Mouse (Mus musculus) lung, postnatal 25 days (tissue): Measurements from ENCODE around the gene Ifna5.
A peak's percentile ranks its signal among the peaks of the same experiment; 100 is the strongest.
"Not testable (repeated sequence)": the region's sequence is repeated elsewhere in the genome, so short reads cannot be mapped to it uniquely, and the experiment has no call there.

Source experiments
- DNase-seq: peaks from one replicate; pipeline ENCODE4 v3.0.0; 2022; ENCODE audit warnings: low spot score

The Ifna5 gene

DNA sequence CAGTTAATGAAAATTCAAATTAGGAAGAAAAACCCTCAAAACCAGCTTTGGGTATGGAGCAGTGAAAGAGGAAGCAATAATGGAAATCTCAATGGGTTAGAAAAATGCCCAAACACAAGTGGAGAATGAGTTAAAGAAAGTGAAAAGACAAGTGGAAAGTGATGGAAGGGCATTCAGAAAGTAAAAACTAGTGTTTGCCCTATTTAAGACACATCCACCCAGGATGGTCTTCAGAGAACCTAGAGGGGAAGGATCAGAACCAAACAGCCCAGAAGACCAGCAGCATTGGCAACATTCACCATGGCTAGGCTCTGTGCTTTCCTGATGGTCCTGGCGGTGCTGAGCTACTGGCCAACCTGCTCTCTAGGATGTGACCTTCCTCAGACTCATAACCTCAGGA, at the start of gene Ifna5:
Ifna5 (plus strand) TSS at position 301 of the 400 bp plus-strand sequence.
- not testable (repeated sequence) for DNase-seq

DNA sequence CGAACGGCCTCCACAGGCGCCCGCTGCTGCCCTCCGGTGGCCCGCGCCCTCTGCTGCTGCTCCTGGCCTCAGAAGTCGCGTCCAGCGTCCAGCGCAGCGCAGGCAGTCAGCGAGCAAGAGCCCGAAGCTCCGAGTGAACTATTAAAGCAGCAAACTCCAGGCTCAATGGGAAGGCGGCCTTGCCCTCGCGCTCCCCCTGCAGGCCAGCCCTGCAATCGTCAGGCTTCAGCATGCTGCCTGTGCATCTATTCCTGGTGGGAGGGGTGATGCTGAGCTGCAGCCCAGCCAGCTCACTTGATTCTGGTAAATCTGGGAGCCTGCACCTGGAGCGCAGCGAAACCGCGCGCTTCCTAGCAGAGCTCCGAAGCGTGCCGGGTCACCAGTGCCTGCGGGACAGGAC, 46.9 kb upstream of the Ifna5 start, which contains the start of gene Gm13277:
Gm13277 (plus strand) TSS at position 231 of the 400 bp plus-strand sequence.
- peak; percentile 77 for DNase-seq

DNA sequence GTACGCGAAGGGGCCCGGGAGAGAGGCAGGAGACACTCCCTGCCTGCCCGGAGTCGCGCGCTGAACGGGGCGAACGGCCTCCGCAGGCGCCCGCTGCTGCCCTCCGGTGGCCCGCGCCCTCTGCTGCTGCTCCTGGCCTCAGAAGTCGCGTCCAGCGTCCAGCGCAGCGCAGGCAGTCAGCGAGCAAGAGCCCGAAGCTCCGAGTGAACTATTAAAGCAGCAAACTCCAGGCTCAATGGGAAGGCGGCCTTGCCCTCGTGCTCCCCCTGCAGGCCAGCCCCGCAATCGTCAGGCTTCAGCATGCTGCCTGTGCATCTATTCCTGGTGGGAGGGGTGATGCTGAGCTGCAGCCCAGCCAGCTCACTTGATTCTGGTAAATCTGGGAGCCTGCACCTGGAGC, 44.1 kb upstream of the Ifna5 start, which contains the start of gene Gm13278:
Gm13278 (plus strand) TSS at position 301 of the 400 bp plus-strand sequence.
- not testable (repeated sequence) for DNase-seq

DNA sequence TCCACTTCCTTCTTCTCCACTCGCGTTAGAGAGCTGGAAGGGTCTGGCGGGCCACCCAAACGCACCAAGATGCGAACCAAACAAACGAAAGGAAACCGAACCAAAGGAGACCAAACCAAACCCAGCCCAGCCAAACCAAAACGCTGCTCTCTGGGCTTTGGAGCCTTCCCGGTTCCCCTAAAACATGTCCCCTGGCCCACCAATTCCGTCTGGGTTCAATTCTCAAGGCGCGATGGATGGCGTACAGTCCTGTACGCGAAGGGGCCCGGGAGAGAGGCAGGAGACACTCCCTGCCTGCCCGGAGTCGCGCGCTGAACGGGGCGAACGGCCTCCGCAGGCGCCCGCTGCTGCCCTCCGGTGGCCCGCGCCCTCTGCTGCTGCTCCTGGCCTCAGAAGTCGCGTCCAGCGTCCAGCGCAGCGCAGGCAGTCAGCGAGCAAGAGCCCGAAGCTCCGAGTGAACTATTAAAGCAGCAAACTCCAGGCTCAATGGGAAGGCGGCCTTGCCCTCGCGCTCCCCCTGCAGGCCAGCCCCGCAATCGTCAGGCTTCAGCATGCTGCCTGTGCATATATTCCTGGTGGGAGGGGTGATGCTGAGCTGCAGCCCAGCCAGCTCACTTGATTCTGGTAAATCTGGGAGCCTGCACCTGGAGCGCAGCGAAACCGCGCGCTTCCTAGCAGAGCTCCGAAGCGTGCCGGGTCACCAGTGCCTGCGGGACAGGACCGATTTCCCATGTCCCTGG, 41.2 kb upstream of the Ifna5 start, which contains the start of gene Gm13275:
Gm13275 (plus strand) TSS at position 552 of the 740 bp plus-strand sequence.
- DNase-seq, result peak; percentile 38

DNA sequence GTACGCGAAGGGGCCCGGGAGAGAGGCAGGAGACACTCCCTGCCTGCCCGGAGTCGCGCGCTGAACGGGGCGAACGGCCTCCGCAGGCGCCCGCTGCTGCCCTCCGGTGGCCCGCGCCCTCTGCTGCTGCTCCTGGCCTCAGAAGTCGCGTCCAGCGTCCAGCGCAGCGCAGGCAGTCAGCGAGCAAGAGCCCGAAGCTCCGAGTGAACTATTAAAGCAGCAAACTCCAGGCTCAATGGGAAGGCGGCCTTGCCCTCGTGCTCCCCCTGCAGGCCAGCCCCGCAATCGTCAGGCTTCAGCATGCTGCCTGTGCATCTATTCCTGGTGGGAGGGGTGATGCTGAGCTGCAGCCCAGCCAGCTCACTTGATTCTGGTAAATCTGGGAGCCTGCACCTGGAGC, 38.2 kb upstream of the Ifna5 start, which contains the start of gene Gm13279:
Gm13279 (plus strand) TSS at position 301 of the 400 bp plus-strand sequence.
- DNase-seq, result not testable (repeated sequence)

DNA sequence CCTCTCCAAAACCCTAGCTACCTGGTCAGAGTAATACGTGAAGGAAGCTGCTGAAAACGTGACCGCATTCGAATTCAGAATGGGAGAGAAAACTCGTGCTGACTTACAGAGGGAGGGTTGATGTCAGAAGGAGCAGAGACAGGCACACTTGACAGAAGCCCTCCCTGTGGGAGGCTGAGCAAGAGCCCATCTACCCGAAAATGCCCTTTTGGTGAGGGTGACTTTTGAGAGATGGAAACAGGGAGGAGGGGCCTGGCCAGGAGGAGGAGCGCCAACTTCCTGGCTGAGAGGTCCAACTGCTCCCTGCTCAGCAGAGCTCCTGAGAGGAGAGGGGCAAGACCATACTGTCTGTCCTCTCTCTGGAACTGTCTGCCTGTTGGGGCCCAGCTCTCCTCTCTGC, 36.0 kb upstream of the Ifna5 start, which contains the start of gene Gm13285:
Gm13285 (plus strand) TSS at position 301 of the 400 bp plus-strand sequence.
- not testable (repeated sequence) for DNase-seq

DNA sequence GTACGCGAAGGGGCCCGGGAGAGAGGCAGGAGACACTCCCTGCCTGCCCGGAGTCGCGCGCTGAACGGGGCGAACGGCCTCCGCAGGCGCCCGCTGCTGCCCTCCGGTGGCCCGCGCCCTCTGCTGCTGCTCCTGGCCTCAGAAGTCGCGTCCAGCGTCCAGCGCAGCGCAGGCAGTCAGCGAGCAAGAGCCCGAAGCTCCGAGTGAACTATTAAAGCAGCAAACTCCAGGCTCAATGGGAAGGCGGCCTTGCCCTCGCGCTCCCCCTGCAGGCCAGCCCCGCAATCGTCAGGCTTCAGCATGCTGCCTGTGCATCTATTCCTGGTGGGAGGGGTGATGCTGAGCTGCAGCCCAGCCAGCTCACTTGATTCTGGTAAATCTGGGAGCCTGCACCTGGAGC, 32.4 kb upstream of the Ifna5 start, which contains the start of gene Gm13287:
Gm13287 (plus strand) TSS at position 301 of the 400 bp plus-strand sequence.
- not testable (repeated sequence) for DNase-seq

DNA sequence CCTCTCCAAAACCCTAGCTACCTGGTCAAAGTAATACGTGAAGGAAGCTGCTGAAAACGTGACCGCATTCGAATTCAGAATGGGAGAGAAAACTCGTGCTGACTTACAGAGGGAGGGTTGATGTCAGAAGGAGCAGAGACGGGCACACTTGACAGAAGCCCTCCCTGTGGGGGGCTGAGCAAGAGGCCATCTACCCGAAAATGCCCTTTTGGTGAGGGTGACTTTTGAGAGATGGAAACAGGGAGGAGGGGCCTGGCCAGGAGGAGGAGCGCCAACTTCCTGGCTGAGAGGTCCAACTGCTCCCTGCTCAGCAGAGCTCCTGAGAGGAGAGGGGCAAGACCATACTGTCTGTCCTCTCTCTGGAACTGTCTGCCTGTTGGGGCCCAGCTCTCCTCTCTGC, 30.1 kb upstream of the Ifna5 start, which contains the start of gene Gm13288:
Gm13288 (plus strand) TSS at position 301 of the 400 bp plus-strand sequence.
- DNase-seq, result not testable (repeated sequence)

DNA sequence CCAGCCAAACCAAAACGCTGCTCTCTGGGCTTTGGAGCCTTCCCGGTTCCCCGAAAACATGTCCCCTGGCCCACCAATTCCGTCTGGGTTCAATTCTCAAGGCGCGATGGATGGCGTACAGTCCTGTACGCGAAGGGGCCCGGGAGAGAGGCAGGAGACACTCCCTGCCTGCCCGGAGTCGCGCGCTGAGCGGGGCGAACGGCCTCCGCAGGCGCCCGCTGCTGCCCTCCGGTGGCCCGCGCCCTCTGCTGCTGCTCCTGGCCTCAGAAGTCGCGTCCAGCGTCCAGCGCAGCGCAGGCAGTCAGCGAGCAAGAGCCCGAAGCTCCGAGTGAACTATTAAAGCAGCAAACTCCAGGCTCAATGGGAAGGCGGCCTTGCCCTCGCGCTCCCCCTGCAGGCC, 29.6 kb upstream of the Ifna5 start:
- peak; percentile 6 for DNase-seq

DNA sequence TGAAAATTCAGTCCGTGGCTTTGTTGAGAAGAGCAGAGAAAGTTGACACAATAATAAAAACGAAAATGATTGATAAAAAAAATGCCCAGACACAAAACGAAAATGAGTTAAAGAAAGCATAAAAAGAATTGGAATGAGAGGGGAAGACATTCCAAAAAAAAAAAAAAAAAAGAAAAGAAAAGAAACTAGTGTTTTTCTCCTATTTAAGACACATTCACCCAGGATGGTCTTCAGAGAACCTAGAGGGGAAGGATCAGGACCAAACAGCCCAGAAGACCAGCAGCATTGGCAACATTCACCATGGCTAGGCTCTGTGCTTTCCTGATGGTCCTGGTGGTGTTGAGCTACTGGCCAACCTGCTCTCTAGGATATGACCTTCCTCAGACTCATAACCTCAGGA, 19.4 kb upstream of the Ifna5 start, which contains the start of gene Ifna7:
Ifna7 (plus strand) TSS at position 301 of the 400 bp plus-strand sequence.
- no peak for DNase-seq

DNA sequence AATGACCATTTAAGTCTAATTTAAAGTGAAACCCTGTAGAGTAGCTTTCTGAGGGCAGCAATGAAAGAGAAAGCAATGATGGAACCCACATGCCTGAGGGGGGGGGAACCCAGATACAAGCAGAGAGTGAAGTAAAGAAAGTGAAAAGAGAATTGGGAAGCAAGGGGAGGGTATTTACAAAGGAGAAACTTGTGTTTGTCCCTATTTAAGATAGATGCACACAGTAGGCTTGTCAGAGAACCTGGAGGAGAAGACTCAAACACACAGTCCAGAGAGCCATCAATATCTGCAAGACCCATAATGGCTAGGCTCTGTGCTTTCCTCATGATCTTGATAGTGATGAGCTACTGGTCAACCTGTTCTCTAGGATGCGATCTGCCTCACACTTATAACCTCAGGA, 15.7 kb upstream of the Ifna5 start, which contains the start of gene Ifna11:
Ifna11 (plus strand) TSS at position 301 of the 400 bp plus-strand sequence.
- DNase-seq, result no peak

DNA sequence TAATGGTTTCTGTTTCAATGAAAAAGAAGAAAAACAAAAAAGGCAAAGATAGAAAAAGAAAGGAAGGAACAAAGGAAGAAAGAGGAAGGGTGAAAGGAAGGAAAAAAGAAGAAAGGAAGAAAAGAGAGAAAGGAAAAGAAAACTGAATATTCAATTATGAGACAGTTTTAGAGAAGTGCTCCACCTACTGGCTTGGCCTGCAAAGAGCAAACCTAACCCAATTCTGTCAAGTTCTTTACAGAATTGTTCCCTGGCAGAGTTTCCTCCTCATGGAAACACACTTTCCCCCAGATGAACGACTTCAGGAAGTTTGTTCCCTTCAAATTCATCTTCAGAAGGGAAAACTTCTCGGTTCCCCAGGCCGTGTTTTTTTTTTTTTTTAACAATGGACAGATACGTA, 12.3 kb upstream of the Ifna5 start:
- DNase-seq, result peak; percentile 1

DNA sequence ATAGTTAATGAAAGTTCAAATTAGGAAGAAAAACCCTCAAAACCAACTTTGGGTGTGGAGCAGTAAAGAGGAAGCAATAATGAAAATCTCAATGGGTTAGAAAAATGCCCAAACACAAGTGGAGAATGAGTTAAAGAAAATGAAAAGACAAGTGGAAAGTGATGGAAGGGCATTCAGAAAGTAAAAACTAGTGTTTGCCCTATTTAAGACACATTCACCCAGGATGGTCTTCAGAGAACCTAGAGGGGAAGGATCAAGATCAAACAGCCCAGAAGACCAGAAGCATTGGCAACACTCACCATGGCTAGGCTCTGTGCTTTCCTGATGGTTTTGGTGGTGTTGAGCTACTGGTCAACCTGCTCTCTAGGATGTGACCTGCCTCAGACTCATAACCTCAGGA, 8.2 kb upstream of the Ifna5 start, which contains the start of gene Ifna6:
Ifna6 (plus strand) TSS at position 301 of the 400 bp plus-strand sequence.
- DNase-seq, result not testable (repeated sequence)

DNA sequence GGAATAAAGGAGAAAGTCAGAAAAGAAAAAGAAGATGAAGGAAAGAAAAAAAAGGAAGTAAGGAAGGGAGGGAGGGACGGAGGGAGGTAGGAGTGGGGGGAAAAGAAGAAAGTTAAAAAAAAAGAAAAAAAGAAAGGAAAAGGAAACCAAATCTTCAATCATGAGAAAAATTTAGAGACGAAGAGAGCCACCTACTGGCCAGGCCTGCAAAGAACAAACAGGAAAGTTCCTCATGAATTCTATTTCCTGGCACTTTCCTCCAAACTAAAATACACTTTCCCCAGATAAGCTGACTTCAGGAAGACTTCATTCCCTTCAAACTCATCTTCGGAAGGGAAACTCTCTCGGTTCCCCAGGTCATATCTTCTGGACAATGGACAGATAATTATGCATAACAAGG, 4.8 kb upstream of the Ifna5 start:
- DNase-seq, result peak; percentile 23

DNA sequence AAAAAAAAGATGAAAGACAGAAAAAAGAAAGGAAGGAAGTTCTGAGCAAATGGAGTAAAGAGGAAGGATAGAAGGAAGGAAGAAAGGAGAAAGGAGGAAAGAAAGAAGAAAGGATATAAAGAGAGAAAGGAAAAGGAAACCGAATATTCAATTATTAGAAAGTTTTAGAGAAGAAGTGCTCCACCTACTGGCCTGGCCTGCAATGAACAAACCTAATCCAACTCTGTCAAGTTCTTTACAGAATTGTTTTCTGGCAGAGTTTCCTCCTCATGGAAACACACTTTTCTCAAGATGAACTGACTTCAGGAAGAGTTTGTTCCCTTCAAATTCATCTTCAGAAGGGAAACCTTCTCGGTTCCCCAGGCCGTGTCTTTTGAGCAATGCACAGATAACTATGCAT, 3.5 kb downstream of the Ifna5 start:
- peak; percentile 1 for DNase-seq

DNA sequence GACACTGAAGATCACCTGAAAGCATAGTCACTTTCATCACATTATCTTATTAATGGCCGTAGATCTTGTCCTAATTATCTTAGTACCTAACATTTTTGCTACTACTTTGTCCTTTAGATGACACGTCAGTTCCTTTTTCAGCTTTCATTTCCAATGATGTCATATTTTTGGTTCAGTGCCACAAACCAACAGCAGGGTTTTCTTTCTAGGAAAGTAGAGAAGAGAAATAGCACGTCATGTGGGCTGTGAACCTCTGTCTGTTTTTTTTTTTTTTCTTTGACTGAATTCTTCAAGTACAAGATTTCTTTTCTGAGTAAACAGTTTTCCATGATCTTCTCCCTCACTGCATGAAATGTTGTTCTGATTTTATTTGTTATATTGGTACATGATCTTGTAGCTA, 4.7 kb downstream of the Ifna5 start:
- no peak for DNase-seq

DNA sequence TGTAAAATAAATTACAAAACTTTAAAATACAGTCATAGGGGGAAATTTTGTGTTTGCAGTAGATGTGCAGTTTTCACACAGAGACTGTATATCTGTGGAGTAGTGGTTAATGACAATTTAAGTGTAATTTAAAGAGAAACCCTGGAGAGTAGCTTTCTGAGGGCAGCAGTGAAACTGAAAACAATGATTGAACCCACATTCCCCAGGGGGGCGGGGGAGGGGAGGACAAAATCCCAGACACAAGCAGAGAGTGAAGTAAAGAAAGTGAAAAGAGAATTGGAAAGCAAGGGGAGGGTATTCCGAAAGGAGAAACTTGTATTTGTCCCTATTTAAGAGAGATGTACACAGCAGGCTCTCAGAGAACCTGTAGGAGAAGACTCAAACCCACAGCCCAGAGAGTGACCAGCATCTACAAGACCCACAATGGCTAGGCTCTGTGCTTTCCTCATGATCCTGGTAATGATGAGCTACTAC, 6.2 kb downstream of the Ifna5 start, which contains the start of gene Ifna4:
Ifna4 (plus strand) TSS at position 424 of the 474 bp plus-strand sequence.
- DNase-seq, result no peak

DNA sequence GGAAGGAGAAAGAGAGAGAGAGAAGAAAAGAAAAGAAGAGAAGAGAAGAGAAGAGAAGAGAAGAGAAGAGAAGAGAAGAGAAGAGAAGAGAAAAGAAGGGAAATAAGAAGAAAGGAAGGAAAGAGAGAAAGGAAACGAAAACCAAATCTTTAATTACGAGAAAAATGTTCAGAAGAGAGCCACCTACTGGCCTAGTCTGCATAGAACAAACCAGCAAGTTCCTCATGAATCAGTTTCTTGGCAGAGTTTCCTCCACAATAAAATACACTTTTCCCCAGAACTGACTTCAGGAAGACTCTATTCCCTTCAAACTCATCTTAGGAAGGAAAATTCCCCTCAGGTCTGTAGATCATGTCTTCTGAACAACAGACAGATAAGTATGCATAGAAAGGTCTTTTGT, 10.0 kb downstream of the Ifna5 start:
- no peak for DNase-seq

DNA sequence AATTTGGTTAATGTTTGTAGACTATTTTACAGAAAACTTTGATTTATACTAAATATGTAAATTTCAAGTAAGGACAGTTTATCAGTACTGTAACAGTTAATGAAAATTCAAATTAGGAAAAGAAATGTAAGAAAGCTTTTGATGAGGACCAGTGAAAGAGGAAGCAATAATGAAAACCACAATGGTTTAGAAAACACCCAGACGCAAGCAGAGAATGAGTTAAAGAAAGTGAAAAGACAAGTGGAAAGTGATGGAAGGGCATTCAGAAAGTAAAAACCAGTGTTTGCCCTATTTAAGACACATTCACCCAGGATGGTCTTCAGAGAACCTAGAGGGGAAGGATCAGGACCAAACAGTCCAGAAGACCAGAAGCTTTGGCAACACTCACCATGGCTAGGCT, 14.4 kb downstream of the Ifna5 start, which contains the start of gene Ifna1:
Ifna1 (plus strand) TSS at position 390 of the 400 bp plus-strand sequence.
- no peak for DNase-seq

DNA sequence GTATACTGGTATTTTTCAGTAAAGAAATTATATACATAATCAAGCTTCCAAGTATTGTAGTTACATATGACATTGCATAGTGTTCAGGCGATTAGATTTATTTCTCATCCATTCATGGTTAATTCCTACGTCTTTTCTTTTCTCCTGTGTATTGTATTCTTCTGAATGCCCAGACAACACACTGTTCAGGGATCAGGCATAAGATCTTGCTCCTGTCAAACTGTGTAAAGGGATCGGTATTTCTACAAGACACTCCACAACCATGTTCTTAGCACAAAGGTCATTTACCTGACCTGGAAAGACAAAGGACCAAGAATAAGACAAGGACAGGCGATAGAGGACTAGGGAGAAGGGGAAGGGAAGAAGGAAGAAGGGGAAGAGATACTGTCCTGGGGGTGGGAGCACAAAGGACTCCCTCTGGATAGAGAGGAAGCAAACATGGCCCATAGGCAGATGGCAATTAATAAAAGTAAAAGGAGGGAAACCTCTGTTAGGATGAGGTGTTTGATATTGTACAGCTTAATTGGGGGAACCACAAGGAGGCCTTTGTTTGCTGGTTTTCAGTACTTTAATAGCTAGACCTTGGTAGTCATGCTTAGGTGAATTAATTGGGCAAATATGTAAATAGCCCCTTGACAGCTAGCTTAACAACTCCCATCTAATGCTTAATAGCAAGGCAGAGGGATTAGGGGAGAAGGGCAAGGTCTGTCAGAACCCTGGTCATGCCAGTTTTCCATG, 15.9 kb downstream of the Ifna5 start:
- no peak for DNase-seq

DNA sequence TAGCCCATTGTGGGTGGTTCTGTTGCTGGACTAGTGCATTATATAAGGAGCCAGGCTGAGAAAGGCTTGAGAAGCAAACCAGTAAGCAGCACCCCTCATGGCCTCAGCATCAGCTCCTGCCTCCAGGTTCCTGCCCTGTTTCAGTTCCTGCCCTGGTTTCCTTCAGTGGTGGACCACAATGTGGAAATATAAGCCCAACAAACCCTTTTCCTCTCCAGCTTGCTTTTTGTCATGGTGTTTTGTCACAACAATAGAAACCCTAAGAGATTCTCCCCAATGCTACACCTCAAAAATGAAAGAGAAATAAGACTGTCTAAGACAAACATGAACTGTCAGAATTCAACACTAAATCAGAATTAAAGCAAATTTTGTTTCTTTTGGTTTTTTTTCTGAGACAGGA, 23.9 kb downstream of the Ifna5 start:
- no peak for DNase-seq

DNA sequence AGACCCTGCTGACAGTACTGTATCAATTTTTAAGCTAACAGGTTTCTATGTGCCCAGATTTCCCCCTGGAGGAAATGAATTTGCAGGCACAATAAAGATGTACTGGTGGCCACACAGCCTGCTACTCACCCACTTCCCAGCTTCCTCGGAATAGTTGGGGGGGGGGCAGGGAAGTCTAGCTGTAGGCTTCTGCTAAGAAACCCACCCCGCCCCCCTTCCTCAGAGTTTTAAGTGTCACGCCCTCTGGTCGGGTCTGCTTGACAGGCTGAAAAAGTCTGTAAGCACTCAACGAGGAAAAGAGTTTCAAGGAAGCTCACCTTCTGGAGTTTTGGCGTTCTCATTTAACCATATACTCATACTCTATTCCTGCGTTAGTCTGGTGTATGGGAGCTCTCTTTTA, 28.0 kb downstream of the Ifna5 start:
- DNase-seq, result no peak
